Mouse (Mus musculus) adrenal gland, adult 18-20 months (tissue): ENCODE results near the gene Hrh2. TPM values are rescaled to one million over a fixed set of nuclear protein-coding genes. Genes with fewer than 3 reads are reported as not detected.

Experiments used
- DNase-seq, 2 experiments: peaks; one replicate each; pipeline ENCODE4 v3.0.0; 2021 to 2022; ENCODE audit warnings: low spot score in 2 of 2
- total RNA-seq, 2 experiments: library from RNA; stranded (reverse); gene quantifications; 1 replicate in 1 of 2; 2 replicates in 1 of 2; pipeline ENCODE4 v1.2.3; 2021

Gene Hrh2
- total RNA-seq, 2 experiments from 2014 or later = 0.13 to 0.42 TPM

DNA sequence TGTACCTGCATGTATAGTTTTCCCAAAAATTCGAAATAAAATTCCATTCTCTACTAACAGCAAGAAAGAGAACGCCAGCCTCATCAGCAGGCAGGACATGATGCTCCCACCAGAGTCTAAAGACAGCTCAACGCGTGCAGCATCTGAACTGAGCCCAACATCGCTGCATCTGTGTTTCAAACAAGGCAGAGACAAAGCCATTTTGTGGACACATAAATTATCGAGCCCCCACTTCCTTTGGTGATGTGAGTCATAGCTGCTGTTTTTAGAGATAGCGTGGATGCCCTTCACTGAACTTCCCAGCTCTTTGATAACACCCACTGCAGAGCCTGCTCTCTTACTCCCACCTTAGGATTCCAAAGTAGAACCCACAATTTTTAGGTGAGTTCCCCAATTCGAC is 16.5 kb upstream of the Hrh2 start:
- DNase-seq = no peak

DNA sequence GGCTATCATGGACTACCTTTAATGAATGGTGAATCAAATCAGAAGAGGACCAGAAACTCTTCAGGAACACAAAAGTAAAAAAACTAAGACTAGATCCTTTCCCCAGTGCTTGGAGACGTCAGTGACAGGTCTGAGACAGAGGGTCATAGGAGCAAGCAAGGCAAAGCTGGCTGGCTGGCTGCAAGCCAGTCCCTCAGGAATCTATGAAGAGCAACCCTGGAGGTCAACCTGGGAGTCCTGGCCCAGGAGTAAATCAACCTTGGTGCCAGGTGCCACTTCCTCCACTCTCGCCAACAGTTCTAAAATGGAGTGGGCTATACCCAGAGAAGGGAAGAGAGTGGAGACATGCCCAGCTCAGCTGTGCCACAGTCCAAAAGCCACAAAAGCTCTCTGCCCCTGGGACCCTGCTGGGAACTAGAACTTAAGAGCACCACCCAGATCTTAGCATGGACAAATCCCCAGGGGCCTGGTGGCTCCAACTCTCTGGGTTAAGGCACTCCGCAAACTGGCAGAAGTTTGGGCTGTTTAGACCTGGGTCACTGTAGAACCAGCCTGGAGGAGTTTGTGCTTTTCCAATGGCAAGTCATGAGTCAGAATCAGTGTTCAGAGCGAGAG is 15.4 kb upstream of the Hrh2 start:
- DNase-seq = no peak

DNA sequence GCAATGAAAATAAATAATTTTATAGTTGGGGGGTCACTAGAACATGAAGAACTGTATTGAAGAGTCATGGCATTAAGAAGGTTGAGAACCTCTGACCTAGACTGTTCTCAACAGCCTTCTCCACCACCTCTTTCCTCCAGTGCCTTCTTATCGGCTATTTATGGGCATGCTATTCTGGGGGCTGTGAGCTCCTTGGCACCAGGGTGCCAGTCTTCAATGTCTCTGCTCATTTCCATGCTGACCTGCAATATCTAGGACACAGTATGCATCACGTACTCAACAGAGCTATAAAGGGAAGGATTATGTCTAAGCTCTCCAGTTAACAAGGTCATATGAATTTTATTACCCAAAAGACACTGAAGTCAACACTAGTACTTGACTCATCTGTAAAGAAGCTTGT is 14.6 kb upstream of the Hrh2 start:
- DNase-seq = no peak

DNA sequence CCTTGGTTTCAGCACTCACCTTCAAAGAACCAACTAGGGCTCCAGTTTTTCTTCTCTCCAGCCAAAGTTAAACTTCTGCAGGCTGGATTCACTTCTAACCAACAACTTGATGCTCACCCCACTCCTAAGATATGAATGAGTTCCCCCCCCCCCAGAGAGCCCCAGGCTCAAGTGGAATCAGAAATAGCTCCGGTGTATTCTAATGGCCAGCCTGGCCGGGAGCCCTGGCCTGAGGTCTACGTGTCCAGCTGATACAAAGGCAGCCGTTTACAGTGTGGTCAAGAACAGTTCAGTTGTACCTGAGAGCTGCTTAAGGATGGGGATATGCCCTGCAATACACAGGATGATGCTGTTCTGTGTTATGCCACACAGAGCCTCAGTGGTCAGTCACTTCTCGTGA is 13.3 kb upstream of the Hrh2 start:
- DNase-seq = no peak

DNA sequence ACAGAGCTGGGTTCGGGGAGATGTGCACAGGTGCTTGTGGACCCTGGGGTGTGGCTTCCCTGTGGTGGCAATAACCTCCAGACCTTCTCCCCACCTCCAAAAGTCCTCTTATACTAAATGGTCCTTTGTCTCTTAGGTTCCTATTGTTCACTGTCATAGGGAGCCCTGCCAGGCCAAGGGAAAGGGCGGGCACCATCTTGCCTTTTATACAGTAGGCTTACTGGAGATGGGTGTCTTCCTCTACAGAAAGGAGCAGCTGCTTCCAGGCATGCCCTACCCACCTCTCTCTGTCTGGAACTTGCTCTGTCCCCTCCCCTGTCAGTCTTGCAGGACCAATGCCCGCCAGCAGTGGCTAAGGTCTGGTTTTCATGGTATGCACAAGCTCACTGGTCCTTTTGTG is 12.0 kb upstream of the Hrh2 start:
- DNase-seq = no peak

DNA sequence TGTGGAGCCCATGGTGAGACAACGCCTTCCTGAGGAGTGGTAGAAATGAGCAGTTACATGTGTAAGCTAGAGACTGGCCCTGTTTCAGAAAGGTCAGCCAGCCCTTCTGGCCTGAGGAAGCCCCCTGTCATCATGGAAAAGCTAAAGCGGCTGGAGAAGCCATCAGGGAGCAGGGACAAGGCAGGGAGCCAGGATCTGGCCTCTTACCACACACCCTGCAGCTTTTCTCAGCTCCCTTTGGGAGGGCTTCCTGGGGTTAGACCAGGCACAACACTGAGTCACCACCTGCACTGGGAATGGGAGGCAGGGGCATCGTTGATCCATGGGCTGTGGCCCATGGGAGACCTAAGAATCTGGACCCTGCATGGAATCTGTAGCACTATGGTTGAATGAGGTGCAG is 11.5 kb upstream of the Hrh2 start:
- peak in 1 of 2 experiments; percentile 26 for DNase-seq

DNA sequence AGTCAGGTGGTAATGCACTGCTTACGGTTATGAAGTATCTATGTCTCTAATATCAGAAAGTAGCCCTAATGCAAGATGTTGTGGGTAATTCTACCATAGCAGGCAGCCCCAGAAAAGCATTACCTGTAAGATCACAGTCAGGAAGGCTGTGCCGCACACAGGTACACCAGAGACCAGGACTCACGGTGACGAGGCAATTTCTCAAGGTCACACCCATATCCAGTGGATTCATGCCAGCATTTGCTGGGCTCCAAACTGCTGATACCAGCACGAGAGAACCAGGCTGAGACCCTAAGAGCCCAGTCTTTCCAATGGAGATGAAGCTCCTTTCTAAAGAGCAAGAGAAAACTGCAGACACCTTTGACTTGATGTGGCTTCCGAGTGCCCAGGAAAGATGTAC is 10.6 kb upstream of the Hrh2 start:
- no peak for DNase-seq

DNA sequence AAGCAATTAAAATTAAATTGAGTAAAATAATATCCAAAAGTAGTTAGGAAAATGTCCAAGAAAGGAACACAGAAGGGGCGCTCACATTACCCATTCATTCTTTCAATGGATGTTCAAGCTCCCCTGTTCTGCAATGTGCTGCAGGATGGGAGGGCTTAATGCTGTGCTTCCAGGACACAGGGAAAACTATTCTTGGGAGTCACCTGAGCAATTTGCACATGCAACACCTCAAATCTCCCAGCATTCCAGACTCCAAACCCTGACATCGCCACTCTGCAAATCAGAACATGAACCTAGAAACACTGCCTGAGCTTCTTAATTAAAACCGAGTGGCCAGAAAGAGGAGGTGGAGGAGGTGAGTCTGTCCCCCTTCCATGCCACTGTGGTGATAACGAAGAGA is 10.0 kb upstream of the Hrh2 start:
- no peak for DNase-seq

DNA sequence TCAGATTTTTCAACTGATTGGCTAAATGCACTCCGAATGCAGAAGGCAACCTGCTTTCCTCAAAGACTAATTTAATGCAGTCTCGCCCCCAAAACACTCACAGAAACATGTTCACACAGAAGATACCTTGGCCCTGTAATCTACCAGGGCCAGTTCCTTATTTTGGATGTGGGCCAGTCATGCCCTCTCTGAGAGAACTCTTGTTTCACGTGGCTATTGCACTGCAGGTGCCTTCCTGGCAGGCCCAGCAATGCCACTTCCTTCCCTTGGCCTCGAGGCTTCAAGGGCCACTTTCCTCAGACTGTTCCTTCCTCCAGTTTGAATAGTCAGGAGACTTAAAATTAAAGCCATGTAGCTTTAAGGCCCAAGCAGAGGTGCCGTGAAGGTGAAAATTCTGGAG is 5.5 kb upstream of the Hrh2 start:
- DNase-seq = no peak

DNA sequence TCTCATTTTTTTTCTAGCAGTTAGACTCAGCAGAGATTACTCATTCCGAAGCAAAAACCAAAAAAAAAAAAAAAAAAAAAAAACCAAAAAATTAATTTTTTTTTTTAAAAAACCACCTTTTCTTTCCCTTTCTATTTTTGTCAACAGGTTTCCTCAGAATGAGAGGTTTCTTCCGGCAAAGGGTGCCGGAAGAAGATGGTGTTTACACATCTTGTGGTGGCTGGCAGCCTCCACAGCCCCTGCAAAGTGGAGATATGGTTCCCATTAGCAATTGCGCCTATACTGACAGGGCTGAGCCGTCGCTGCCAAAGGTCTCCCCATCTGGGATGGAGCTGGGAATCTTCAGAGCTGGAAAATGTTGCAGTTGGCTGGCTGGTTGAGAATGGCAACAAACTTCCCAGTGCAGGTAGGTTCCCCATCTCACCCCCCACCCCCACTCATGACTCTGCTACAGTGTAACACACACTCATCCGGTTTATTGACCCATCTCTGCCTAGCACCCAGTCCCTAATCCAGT is 3.7 kb upstream of the Hrh2 start:
- DNase-seq = no peak

DNA sequence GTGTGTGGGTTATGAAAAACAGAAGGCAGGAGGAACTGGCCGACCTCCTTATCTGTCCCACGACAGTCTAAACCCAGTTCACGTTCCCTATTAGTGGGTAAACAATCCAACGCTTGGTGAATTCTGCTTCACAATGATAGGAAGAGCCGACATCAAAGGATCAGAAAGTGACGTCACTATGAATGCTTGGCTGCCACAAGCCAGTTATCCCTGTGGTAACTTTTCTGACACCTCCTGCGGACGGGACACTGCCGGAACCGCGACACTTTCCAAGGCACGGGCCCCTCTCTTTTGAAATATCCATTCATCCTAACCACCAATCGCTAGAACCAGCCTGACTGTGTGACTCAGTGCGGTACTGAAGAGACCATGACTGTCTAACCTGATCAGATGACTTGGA is 2.0 kb upstream of the Hrh2 start:
- no peak for DNase-seq

DNA sequence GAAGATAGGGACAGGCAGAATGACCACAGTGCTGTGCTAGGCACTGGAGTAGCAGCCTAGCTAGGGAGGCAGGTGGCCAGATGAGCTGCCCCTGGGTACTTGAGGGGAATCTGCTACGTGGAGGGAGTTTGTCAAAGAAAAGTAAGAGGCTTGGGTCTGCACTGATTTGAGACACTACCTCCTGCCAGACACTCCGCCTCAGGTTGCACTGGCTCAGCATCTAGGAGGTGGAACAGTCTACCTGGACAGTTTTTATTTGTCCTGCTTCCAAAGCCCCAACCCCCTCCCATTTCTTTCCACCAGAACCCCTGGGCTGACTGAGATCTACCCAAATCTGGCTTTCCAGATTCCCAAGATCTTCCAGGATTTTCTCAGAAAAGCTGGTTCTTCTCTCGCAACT is 748 bp upstream of the Hrh2 start:
- DNase-seq = no peak

DNA sequence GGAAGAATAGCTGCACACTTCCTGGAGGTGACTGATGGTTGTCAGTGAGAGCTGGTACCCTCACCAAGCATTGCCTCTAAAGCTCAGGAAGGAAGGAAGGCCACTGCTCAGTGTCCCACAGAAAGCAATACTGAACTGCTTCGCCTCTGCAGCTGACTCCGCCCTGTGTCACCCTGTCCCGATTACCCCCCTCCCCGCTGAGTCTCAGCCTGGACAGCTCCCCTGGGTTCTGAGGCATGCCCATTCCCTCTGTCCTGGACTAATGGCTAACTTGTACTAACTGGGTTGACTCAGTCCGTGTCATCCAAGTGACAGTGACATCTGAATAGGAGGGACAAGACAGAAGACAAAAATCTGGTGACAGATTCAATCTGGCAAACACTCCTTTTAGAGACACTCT is 1.7 kb downstream of the Hrh2 start:
- no peak for DNase-seq

DNA sequence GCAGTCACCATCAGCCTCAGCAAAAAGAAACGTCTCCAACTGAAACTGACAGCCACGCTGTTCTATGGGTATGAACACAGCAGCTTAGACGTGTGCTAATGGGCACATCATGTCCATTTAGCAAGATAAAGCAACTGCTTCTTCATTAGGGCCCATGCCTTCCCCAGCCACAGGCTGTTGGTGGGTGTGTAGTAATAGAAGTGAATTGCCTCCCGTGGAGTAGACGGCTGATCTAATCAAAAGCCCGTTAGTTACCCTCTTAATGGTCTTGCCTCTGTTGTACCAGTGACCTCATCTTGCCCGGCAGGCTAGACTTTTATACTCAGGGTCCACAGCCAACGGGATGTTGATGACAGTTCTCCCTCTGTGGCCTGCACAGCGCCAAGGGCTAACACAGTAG is 7.1 kb downstream of the Hrh2 start:
- no peak for DNase-seq

DNA sequence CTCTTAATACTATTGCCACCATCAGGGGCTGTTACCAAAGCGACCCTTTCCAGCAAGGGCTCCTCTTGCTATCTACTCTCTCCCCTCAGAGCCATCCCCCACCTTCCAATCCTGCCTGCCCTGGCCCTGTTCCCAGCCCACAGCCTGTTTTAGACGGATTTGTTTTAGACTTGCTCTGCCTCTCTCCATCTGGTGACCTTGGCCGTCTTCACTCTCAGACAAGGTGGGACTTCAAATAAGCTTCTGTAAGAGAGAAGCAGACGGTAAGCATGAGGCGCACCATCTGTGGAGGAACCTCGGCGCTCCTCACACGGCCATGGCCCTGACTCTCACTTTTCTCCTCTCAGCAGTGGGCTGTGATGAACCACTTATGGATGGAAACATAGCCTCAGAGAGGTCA is 10.5 kb downstream of the Hrh2 start:
- DNase-seq = no peak

DNA sequence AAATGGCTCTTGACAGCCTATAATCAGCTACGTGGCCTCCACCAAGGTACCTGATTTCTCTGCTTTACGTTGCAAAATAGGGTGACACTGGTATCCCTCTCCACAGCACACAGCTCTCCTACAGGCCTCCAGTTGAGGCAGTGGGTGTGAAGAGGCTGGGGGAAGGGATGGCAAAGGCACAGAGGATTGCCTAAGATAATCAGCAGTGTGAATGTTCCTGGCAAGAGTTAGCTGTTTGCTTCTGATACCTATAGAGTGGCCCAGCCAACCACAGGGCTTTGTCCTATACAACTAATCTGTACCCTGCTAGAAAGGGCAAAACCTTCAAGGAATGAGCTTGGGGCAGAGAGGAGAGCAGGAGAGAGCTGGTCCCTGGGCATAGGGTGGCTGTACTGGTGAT is 11.5 kb downstream of the Hrh2 start:
- DNase-seq = no peak

DNA sequence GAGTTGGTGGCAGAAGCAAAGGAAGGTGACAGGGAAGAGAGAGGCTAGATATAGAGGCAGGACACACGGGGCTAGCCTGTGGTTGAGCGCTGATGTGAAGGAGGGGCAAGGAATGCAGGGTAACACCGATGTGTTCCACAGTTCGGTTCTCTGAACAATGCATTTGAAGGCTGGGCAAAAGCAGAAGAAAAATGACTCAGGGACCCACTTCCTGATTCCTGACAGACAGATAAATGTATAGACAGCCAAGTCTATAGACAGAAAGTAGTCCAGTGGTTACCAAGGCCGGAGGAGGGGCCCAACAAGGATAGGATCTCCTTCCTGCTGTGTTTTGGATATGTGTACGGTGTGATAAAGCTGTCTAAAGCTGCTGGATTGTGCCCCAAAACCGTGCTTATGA is 13.3 kb downstream of the Hrh2 start:
- DNase-seq = no peak

DNA sequence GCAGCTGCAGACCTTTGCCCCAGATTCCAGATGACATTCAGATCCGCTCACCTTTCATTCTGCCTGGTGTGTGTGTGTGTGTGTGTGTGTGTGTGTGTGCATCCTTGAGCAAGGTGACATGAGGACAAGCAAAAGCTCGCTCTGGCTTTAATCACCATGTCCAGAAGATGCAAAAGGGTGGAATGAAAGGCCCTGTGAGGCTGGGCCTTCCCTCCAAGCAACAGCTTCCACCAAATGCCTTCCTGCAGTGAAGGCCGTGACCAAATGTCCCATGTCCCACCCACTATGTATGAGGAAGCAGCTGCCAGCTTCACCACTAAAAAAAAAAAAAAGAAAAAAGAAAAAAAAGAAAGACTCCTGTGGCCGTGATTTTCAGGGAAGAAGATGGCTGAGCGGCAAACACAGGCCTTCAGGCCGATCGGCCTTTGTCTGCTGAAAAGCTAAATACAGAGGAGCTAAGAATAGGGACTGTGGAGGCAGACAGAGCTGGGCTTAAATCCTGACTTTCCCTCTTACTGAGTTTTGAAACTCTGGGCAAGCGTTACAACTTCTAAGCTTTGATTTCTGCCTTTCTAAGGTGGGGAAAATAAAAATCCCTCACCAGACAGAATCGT is 14.3 kb downstream of the Hrh2 start:
- no peak for DNase-seq

DNA sequence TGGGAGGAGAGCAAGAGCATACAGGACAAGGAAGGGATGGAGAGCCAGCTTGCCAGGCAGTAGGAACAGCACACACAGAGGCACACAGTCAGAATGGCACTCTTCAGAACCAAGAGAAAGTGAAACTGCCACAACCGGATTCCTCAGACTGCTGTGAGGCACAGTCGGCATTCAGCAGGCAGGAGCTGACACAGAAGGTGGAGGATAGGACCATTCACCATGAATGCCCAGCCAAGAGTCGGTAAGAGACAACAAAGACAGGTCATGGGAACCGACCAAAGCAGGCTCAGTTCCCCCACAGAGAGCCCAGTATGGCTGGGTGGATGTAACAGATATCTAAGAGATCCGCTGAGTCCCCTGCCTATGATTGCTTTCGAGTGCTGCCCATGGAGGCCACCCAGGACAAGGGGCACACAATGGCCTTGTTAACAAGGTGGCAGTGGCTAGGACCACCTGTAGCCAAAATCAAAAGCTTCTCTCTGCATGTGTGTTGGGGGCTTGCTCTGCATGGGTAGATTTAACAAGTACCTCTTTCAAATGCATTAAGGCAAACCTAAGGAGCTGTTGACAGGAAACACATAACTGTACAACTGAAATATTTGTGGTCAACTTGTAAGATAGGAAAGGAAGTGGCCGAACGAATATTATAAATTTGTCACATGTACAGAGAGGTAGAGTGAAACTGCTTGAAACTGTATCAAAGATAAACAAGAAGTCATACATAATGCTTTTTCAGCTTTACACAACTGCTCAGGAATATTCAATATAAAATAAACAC is 17.7 kb downstream of the Hrh2 start:
- no peak for DNase-seq

DNA sequence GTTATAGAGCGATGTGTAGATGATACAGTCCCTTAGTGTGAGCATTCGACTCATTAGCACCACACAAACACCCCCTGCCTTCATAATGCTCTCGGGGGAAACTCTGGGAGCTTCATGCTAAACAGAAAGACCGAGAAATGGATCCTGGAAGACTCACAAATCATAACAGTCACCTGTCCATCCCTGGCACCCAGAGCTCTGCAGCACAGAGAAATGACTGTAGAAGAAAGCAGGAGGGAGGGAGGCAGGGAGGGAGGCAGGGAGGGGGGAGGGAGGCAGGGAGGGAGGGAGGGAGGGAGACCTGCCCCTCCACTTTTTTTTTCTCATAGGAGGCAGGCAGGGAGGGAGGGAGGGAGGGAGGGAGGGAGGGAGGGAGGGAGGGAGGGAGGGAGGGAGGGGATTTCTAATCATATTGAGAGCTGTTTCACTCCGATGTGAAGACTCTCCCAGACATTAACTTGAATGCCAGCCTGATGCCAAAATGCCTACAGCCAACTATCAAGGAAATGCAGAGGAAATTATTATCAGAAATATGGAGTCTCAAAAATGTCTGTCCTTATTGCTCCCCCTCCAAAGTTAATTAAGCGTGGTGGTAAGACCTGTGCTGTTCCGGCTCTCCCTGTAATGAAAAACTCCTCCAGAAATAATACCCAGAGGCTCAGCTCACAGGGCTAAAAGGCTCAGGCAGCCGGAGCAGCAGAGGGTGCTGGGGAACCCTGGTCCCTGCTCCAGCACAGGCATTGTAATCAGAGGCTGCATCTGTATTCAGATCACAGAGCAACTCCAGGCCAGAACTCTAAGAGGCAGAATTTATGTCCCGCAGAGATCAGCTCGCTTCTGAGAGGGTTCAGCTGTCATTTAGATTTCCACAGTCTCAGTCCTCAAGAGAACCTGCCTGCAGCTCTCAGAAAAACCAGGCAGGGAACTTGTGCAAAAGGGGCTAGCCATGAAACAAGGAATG is 19.9 kb downstream of the Hrh2 start:
- no peak for DNase-seq

DNA sequence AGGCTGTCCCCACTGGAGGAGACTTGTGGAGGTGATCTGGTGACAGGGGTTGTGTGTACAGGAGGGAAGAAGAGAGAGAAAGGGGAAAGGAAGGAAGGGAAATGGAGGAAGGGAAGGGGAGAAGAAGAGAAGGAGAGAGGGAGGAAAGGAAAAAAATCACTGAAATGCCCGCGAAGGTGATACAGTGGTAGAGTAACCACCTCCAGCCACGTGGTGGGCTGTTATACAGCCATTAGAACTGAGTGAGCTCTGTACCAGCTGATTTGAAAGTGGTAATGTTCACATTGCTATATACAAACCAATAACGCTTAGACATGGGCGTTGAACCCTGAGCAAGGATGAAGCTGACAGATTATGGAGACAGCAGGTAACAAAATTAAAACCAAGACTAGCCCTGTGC is 20.6 kb downstream of the Hrh2 start:
- no peak for DNase-seq
